Mouse (Mus musculus): ENCODE measurements around the gene Defb28. TPM values are rescaled to one million over a fixed set of nuclear protein-coding genes. Genes with fewer than 3 reads are reported as not detected.

The Defb28 gene
- polyA plus RNA-seq, 1 experiment from 2014 or later: not detected

Other genes with a start within 250 kb of the Defb28 start
- gene Tbc1d20, start 224.4 kb upstream of the Defb28 start, polyA plus RNA-seq (2014; fragmentation: Nextera tagmentation; extraction: Ambion mirVana): 40.0 and 45.5 TPM in 2 replicates
- 81.9 and 88.1 TPM in 2 replicates for gene Rbck1, start 185.6 kb upstream of the Defb28 start, polyA plus RNA-seq (2014; fragmentation: Nextera tagmentation; extraction: Ambion mirVana)
- 0.73 and 1.1 TPM in 2 replicates for gene Trib3, start 174.2 kb upstream of the Defb28 start, polyA plus RNA-seq (2014; fragmentation: Nextera tagmentation; extraction: Ambion mirVana)
- 2.2 and 3.8 TPM in 2 replicates for gene Nrsn2, start 141.6 kb upstream of the Defb28 start, polyA plus RNA-seq (2014; fragmentation: Nextera tagmentation; extraction: Ambion mirVana)
- 13.6 and 15.7 TPM in 2 replicates for gene Sox12, start 120.2 kb upstream of the Defb28 start, polyA plus RNA-seq (2014; fragmentation: Nextera tagmentation; extraction: Ambion mirVana)
- gene Zcchc3, start 103.2 kb upstream of the Defb28 start, polyA plus RNA-seq (2014; fragmentation: Nextera tagmentation; extraction: Ambion mirVana): 41.0 and 43.5 TPM in 2 replicates
- gene 6820408C15Rik, start 102.7 kb upstream of the Defb28 start, polyA plus RNA-seq (2014; fragmentation: Nextera tagmentation; extraction: Ambion mirVana): 0.33 and 0.69 TPM in 2 replicates
- gene Defb23, start 53.6 kb upstream of the Defb28 start, polyA plus RNA-seq (2014; fragmentation: Nextera tagmentation; extraction: Ambion mirVana): not detected in 2 replicates
- gene Defb20, start 41.2 kb upstream of the Defb28 start, polyA plus RNA-seq (2014; fragmentation: Nextera tagmentation; extraction: Ambion mirVana): not detected in 2 replicates
- not detected in 2 replicates for gene Defb22, start 28.1 kb upstream of the Defb28 start, polyA plus RNA-seq (2014; fragmentation: Nextera tagmentation; extraction: Ambion mirVana)
- gene Defb26, start 6.6 kb upstream of the Defb28 start, polyA plus RNA-seq (2014; fragmentation: Nextera tagmentation; extraction: Ambion mirVana): not detected in 2 replicates
- gene Defb29, start 21.8 kb downstream of the Defb28 start, polyA plus RNA-seq (2014; fragmentation: Nextera tagmentation; extraction: Ambion mirVana): not detected in 2 replicates
- not detected in 2 replicates for gene Gm17416, start 51.1 kb downstream of the Defb28 start, polyA plus RNA-seq (2014; fragmentation: Nextera tagmentation; extraction: Ambion mirVana)
- not detected in 2 replicates for gene Defb21, start 54.5 kb downstream of the Defb28 start, polyA plus RNA-seq (2014; fragmentation: Nextera tagmentation; extraction: Ambion mirVana)
- not detected in 2 replicates for gene Defb19, start 62.1 kb downstream of the Defb28 start, polyA plus RNA-seq (2014; fragmentation: Nextera tagmentation; extraction: Ambion mirVana)
- gene Defb45, start 81.1 kb downstream of the Defb28 start, polyA plus RNA-seq (2014; fragmentation: Nextera tagmentation; extraction: Ambion mirVana): not detected in 2 replicates
- gene Defb36, start 86.1 kb downstream of the Defb28 start, polyA plus RNA-seq (2014; fragmentation: Nextera tagmentation; extraction: Ambion mirVana): not detected in 2 replicates
- gene Defb25, start 104.8 kb downstream of the Defb28 start, polyA plus RNA-seq (2014; fragmentation: Nextera tagmentation; extraction: Ambion mirVana): 3.9 TPM in 1 of 2 replicates, not detected in the other
- gene Rem1, start 108.7 kb downstream of the Defb28 start, polyA plus RNA-seq (2014; fragmentation: Nextera tagmentation; extraction: Ambion mirVana): 21.9 and 22.3 TPM in 2 replicates
- 120 and 122 TPM in 2 replicates for gene H13, start 151.2 kb downstream of the Defb28 start, polyA plus RNA-seq (2014; fragmentation: Nextera tagmentation; extraction: Ambion mirVana)
- gene Mcts2, start 168.8 kb downstream of the Defb28 start, polyA plus RNA-seq (2014; fragmentation: Nextera tagmentation; extraction: Ambion mirVana): 26.5 and 30.1 TPM in 2 replicates
- 147 and 150 TPM in 2 replicates for gene Id1, start 218.0 kb downstream of the Defb28 start, polyA plus RNA-seq (2014; fragmentation: Nextera tagmentation; extraction: Ambion mirVana)
- 18.4 and 21.7 TPM in 2 replicates for gene Cox4i2, start 235.9 kb downstream of the Defb28 start, polyA plus RNA-seq (2014; fragmentation: Nextera tagmentation; extraction: Ambion mirVana)